Mouse (Mus musculus) left cerebral cortex, postnatal 10 days (tissue): ENCODE measurements around the gene Mtcl1. TPM values are rescaled to one million over a fixed set of nuclear protein-coding genes. Genes with fewer than 3 reads are reported as not detected.

Experiments used
- DNase-seq, 2 experiments: peaks; one replicate each; pipeline ENCODE4 v3.0.0; 2021 to 2022; ENCODE audit warnings: low spot score in 2 of 2, mixed read lengths in 1 of 2; ENCODE audit errors: extremely low spot score in 1 of 2
- intact Hi-C: fragments of 180-260 bp; cut with DNase I; formaldehyde crosslinking; loops from one replicate; pipeline ENCODE4 v1.15.1; 2025
- total RNA-seq, 2 experiments: library from RNA; stranded (reverse); gene quantifications; 2 replicates each; pipeline ENCODE4 v1.2.3; 2021

Mtcl1 gene
- total RNA-seq, 2 experiments from 2014 or later = 65.9 to 67.3 TPM

- intact Hi-C loops = no loop called here
- no peak for DNase-seq
Measured at GRCm38 (mm10) chr17:66345680-66346079, 103.9 kb downstream of the Mtcl1 start.

- DNase-seq = no peak
- intact Hi-C loops = loop anchor here (5.0 kb wide), 1 partner anchor 81 kb away; no protein-coding TSS in a partner anchor
Measured at GRCm38 (mm10) chr17:66342932-66343331, 106.6 kb downstream of the Mtcl1 start.

- intact Hi-C loops = loop anchor here (5.0 kb wide), 1 partner anchor 79 kb away; no protein-coding TSS in a partner anchor
- no peak for DNase-seq
Measured at GRCm38 (mm10) chr17:66341670-66342069, 107.9 kb downstream of the Mtcl1 start.

- no peak for DNase-seq
- intact Hi-C loops = loop anchor here (5.0 kb wide), 1 partner anchor 78 kb away; no protein-coding TSS in a partner anchor
Measured at GRCm38 (mm10) chr17:66340798-66341197, 108.8 kb downstream of the Mtcl1 start.

- intact Hi-C loops = no loop called here
- DNase-seq = no peak
Measured at GRCm38 (mm10) chr17:66337929-66338328, 111.6 kb downstream of the Mtcl1 start.

GRCm38 (mm10) chr17:66335568-66335967, 114.0 kb downstream of the Mtcl1 start:
- intact Hi-C loops = no loop called here
- DNase-seq = no peak

- intact Hi-C loops = no loop called here
- no peak for DNase-seq
Measured at GRCm38 (mm10) chr17:66334894-66335293, 114.7 kb downstream of the Mtcl1 start.

GRCm38 (mm10) chr17:66331207-66331606, 118.3 kb downstream of the Mtcl1 start:
- DNase-seq = no peak
- intact Hi-C loops = no loop called here

- no peak for DNase-seq
- intact Hi-C loops = no loop called here
Measured at GRCm38 (mm10) chr17:66326552-66327045, 123.0 kb downstream of the Mtcl1 start.

GRCm38 (mm10) chr17:66326204-66326545, 123.4 kb downstream of the Mtcl1 start:
- DNase-seq = no peak
- intact Hi-C loops = no loop called here

GRCm38 (mm10) chr17:66325440-66326203, 123.9 kb downstream of the Mtcl1 start:
- peak; percentile 43 to 58 for DNase-seq
- intact Hi-C loops = no loop called here

- DNase-seq = no peak
- intact Hi-C loops = no loop called here
Measured at GRCm38 (mm10) chr17:66324836-66325235, 124.7 kb downstream of the Mtcl1 start.

GRCm38 (mm10) chr17:66322646-66323255, 126.8 kb downstream of the Mtcl1 start:
- DNase-seq = no peak
- intact Hi-C loops = no loop called here

GRCm38 (mm10) chr17:66321933-66322332, 127.6 kb downstream of the Mtcl1 start:
- no peak for DNase-seq
- intact Hi-C loops = no loop called here

GRCm38 (mm10) chr17:66320716-66321372, 128.7 kb downstream of the Mtcl1 start:
- intact Hi-C loops = no loop called here
- DNase-seq = no peak

- intact Hi-C loops = no loop called here
- DNase-seq = no peak
Measured at GRCm38 (mm10) chr17:66318031-66318430, 131.5 kb downstream of the Mtcl1 start.

- DNase-seq = no peak
Measured at GRCm38 (mm10) chr17:66317576-66317975, 132.0 kb downstream of the Mtcl1 start.

GRCm38 (mm10) chr17:66317156-66317555, 132.4 kb downstream of the Mtcl1 start:
- intact Hi-C loops = no loop called here
- no peak for DNase-seq

More at GRCm38 (mm10) chr17:66317576-66317975, 132.0 kb downstream of the Mtcl1 start:
- intact Hi-C loops = no loop called here

GRCm38 (mm10) chr17:66315451-66315850, 134.1 kb downstream of the Mtcl1 start:
- DNase-seq = peak in 1 of 2 experiments; percentile 43
- intact Hi-C loops = no loop called here
